Mouse (Mus musculus) NIH3T3 (cell line): ENCODE measurements around the gene Rhd.
"Not testable (repeated sequence)": the region's sequence is repeated elsewhere in the genome, so short reads cannot be mapped to it uniquely, and the experiment has no call there.

Source experiments
- DNase-seq: peaks from one replicate; pipeline ENCODE4 v3.0.0-alpha.2; 2012; ENCODE audit warnings: low read depth

Rhd gene

DNA sequence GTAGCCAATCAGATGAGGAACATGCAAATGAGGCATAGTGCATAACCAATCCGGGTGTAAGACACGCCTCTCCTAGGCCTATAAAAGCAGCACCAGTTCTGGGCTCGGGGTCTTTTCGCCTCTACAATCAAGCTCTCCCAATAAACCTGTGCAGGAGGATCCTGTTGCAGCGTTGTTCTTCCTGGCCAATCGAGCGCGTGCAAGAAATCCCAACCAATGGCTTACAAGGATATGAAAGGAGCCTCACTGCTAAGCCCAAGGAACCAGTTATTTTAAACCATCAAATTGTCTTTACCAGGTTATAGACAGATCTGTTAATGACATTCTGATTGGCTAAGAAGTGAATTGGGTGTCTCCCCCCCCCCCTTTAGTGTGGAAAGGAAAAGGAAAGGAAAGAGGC is 47.1 kb downstream of the Rhd start:
- not testable (repeated sequence) for DNase-seq

DNA sequence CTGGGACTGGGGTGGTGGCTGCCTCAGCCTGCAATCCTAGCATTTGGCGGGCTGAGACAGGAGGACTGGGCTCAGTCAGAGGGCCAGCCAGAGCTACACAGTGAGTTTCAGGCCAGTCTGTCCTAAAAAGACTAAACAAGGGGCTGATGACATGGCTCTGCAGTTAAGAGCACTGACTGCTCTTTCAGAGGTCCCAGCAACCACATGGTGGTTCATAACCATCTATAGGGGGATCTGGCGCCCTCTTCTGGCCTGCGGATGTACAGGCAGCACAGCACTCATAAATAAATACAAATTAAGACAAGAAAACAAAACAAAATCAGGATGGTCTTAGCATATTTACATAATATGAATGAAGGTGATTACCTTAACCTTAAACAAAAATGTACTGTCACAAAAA is 49.1 kb downstream of the Rhd start:
- peak; percentile 84 for DNase-seq

DNA sequence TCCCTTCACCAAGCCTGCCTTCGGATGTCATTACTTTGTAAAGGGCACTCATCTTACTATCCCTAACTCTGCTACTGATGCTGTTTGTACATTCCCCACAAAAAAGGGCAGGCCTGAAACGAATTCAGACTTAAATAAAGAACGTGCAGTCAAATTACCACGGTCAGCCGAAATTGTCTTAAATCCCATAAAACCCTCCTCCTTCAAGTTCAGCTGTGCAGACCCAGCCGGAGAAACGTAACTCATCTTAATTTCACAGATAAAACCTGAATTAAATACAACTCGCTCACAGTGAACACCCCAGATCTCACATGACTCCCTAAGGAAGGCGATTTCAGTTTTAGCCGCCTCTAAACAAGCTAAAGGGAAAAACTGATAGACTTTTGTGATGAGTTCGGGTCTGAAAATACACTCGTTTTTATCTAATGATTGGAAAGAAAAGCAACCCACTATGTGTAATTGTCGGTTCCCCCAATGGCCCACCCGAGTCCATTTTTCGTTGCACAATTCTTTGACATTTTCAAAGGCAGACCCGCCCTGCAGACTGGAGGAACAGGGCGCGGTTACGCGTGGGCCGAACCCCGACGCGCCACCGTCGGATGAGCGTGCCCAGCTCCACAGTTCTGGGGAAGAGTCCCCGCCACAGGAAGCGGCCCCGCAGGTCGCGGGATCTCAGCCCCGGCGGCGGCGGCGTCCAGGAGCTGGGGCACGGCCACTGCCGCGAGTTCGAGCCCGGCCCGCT is 50.0 kb downstream of the Rhd start:
- no peak for DNase-seq

DNA sequence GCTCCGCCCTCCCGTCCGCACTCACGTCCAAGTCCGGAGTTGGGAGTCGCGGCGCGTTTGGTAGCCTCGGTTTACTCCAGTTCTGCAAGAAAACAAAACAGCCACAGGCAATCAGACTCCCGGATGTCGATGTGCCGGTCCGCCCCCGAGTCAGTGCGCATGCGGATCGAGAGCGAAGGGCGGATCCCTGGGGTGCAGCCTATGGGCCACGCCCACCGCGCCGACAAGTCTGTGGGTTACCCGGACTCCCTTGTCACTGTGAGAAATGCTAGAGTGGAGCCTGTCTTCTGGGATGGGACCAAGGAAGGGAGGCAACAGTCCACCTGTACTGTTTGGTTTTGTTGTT is 50.5 kb downstream of the Rhd start, which contains the start of gene Tmem50a:
Tmem50a (minus strand) TSS at position 161 of the 346 bp plus-strand sequence.
- peak; percentile 95 for DNase-seq

DNA sequence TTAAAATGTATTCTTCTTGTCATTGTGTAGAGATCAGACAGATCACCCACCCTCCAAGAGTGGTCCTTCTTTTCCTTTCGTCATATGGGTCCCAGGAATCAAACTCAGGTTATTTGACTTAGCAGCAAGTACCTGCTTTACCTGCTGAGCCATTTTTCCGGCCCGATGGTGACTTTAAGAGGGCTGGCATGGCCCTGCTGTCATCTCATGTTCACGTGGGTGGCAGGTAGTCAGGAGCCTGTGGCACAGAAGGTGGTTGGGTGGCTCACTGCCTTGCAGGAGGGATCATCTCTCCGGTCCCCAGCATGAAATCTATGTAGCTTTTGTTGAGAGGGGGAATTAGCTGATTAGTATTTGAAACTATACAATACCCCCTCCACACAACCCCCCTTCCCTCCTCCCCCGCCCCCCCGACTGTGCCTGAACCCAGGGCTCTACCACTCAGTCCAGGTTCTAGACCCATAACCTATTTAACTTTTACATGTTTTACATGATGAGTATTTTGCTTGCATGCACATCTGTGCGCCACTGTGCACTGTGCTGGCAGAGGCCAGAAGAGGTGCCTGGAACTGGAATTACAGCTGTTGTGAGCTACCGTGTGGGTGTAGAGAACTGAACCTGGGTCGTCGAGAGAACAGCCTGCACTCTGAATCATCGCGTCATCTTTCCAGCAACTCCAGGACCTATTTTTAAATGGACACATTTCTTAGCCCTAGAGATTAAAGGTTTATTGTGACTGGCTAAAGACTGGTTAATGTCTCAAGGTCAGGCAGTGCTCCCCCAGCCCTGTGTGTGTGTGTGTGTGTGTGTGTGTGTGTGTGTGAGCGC is 51.1 kb downstream of the Rhd start:
- DNase-seq: peak; percentile 7

DNA sequence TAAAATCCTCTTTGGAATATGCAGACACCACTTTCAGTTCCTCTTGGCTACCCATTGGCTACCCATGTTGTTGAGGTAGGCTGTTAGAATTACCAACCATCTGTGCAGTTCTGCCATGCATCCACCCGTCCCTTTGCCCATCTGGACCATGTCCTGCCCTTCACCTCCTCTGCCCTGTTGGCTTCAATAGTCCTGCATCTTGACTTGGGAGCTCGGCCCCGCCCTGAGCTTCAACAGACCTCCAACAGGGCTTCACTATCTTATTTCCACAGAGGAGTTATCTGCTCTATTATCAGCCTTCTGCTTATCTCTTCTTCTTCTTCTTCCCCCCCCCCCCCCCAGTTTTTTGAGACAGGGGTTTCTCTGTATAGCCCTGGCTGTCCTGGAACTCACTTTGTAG is 52.9 kb downstream of the Rhd start:
- no peak for DNase-seq

DNA sequence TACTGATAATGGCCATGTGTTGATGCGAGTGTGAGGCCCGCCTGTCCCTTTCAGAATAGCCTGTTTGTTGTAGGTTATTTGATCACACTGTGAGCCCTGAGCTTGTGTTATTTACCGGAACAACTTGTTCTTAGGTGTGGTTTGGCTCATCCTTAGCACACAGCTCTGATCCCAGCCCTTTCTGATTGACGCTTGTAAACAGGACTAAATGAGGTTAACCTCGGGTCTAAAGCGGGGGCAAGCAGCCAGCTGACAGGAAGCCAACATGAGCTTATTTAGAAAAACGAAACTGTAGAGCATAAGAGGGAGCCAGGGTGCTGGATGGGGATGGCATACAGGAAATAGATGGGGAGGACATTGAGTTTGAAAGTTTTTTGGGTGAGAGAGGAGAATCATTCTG is 54.0 kb downstream of the Rhd start:
- peak; percentile 83 for DNase-seq

DNA sequence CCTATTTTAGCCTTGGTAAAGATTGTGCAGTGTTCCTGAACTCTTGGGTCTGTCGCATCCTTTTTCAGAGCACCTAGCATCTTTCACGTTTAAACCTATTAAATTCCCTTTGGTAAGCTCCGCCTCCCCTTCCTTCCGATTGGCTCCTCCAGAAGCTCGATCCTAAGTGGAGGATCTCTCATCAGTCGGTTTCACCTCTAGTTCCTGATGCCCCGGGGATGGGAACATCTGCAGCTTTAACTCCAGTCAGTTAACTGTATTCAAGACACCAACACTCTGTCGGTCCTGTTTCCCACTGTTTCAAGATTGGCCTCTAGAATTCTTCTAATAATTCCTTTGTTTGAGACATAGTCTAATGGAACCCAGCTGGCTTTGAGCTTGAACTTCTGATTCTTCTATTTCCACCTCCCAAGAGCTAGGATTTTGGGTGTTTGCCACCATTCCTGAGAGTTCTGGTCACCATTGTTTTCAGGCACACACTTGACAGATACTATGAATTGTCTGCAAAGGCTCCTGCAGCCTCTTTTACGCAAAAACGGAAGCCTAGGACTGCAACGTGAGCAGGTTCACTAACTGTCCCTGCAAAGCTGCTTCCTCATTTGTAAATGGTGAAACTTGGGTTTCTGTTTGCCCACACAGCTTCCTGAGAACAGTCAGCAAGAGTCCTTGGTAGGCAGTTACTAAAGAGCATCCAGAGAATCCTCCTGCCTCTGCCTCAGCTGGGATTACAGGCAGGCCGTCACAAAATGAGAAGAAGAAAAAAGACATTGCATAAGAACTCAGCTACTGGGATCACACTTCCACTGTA is 55.6 kb downstream of the Rhd start:
- peak; percentile 50 for DNase-seq

DNA sequence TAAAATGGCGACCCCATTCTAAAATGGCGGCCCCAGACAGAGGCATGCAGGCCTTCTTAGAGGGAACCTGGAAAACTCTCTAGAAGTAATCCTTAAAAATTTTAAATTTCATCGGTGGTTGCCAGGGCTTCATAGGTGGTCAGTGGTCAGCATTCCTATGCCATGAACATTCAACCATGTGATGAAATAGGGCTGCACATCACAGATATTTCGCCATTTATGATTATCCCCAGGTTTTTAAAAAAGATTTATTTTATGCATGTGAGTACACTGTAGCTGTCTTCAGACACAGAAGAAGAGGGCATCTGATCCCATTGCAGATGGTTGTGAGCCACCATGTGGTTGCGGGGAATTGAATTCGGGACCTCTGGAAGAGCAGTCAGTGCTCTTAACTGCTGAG is 56.3 kb downstream of the Rhd start:
- peak; percentile 77 for DNase-seq

DNA sequence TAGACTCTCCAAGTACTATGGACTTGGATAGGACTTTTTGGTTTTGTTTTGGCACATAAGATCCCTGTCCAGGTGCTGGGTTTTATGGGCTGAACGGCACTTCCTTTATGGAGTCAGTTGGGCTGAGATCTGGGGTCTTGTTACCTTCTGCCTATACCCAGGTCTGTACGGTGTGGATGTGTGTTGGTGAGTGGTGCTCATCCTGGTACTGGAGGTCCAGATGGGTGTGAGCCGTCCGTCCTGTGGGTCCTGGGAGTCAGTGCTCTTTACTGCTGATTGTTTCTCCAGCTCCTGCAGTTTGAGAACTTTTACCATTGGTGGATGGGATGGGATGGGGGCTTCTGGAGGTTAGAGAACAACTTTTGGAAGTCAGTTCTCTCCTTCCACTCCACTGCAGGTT is 57.4 kb downstream of the Rhd start:
- DNase-seq: no peak

DNA sequence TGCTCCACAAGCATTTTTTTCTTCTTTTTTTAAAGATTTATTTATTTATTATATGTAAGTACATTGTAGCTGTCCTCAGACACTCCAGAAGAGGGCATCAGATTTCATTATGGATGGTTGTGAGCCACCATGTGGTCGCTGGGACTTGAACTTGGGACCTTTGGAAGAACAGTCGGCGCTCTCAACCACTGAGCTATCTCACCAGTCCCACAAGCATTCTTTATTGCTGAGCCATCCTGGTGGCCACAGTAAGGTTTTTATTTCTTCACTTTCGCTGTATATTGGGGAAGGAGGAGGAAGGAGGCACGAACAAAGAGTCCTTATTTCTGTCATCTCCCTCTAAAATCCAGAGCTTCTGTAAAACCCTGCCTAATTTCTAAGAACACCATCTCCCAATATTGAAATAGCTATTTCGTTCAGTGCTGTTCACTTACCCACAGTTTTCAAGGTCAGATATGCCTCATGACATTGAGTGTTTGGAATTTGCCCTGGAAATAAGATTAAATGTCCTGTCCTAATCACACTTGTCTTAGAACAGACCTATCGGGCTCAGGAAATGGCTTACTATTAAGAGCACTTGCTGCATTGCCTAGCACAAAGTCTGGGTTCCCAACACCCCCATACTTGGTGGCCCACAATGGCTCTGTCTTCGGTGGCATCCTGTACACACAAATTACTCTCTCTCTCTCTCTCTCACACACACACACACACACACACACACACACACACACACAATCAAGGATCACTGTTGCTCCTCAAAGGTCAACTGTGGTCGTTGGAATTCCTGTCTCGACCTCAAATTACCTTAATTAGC is 58.0 kb downstream of the Rhd start:
- no peak for DNase-seq

DNA sequence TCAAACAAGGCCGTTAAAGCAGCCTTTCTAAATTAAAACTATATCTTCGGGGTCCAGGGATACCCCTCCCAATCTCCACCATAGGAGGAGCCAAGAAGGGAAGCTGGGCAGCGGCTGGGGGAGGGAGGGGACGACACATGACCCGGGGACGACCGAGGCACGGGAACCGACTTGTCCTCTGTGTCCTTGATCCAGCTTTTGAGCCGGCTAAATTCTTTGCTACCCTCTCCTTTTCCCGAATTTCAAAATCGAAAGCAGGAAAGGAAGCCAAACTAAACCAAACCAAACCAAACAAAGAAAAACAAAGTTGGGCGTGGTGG is 58.5 kb downstream of the Rhd start:
- no peak for DNase-seq

DNA sequence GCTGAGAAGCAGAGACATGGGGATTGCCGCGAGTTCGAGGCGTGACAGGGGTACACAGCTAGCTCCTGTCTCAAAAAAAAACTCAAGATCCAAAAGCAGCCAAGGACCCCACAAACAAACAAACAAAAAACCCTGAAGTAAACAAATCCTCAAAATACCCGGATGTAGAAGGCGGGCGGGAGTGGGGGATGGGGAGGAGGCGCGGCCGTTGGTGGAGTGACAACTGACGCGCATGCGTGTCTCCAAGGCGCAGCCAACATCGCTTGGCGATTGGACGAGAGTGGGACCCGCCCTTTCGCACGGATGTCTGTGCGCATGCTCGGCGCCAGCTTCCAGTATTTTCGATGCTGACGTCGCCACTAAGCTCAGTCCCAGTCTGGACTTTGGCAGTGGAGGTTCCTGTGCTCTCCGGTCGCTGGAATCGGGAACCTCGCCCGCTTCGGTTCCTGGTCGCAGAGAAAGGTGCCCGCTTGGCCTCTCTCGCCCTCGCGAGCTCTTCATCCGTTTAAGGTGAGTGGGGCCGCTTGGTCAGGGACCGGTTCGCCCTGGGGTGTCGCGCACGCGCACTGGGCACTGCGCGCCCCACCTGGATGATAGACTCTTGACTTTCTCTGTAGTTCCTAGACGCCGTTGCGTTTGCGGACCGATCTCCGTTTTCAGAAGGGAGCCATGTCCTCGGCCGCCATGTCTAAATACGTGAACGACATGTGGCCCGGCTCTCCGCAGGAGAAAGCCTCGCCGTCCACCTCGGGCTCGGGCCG is 59.1 kb downstream of the Rhd start, which contains the start of gene Rsrp1:
Rsrp1 (plus strand) TSS at position 335 of the 761 bp plus-strand sequence.
- DNase-seq: peak; percentile 99

DNA sequence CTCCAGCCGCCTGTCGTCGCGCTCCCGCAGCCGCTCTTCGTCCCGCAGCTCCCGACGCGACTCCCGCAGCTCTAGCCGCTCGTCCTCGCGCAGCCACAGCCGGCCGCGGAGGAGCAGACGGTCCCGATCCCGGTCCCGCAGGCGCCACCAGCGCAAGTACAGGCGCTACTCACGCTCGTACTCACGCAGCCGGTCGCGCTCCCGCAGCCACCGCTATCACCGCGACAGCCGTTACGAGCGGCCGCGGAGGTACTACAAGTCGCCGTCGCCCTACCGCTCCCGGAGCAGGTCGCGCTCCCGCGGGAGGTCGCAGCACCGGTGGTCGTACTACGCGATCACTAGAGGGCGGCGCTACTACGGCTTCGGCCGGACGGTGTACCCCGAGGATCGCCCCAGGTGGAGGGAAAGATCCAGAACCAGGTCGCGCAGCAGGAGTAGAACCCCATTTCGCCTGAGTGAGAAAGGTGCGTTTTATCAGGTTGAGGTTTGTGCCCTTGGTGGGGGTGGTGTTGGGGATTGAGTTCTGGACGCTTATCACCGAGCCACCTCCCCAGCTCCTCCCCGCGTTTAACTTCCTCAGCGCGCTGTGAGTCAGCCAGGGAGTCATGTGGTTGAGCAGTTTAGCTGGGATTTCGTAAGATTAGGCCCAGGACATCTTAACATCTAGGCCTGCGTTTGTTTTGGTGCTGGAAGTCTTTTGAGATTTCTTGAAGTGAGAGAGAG is 59.8 kb downstream of the Rhd start:
- peak; percentile 89 for DNase-seq

DNA sequence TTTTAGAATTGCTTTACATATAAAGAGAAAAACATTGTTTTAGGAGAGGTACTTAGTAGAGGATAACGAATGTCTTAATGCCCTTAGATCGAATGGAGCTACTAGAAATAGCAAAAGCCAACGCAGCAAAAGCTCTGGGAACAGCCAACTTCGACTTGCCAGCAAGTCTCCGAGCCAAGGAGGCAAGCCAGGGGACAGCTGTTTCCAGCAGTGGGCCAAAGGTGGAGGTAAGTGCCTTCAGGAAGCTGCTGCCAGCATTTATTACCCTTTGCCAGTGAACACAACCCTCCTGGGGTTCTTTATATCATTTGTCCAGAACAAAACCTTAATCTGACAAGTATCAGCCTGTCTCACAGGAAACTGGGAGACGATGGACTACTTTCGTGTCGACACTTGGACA is 60.9 kb downstream of the Rhd start:
- no peak for DNase-seq

DNA sequence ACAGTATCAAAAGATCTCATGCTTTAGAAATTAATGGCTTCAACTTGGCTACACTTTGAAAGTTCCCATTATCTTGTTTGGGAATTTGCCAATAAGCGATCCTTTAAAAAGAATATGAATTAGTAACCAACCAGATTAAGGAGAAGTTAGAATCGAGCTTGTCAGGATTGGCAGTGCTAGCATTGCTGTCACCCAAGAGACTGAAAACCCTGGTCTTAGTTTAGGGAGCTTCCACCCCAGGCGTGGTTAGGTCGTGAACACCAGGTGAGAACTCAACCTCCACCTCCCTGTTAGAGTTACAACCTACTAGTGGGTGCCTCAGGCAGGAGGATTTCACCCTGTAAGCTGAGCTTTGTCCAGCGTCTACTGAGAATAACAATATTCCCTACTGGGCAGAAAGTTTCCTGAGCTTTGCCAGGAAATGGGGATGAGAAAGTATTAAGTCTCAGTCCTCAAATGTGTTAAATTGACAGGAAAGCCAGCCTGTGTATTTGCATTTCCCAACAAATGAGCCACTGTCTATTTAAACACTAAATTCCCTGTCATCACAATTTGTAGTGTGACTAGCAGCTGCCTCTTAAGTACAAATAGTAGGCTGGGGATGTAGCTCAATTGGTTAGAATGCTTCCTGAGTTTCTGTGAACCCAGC is 63.6 kb downstream of the Rhd start:
- DNase-seq: no peak

DNA sequence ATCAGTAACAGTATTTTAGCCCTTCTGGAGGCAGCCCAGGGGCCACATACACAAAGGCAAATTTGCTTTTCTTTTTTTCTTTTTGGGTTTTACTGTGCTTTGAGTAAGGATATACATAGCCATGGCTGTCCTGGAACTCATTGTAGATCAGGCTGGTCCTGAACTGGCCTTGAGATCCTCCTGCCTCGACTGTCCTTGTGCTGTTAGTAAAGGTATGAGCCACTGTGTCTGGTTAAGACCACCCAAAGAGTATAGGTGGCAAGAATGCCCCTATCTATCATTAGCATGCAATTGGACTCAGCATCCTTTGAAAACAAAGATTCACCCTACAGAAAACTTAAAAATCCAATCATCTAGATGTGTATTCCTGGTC is 64.1 kb downstream of the Rhd start:
- no peak for DNase-seq

DNA sequence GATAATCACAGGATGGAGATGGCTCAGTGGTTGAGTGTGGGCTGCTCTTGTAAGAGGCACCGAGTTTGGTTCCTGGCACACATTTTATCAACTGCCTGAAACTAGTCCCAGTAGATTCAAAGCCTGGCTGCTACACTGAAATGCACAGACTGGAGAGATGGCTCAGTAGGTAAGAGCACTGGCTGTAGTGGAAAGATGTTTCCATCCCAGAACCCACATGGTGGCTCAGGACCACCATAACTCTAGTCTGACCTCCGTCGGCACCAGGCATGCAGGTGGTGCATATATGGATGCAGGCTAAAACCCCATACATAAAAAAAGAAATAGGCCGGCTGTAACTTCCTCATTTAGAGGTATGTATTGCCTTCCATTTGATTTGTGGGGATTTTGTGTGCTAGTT is 65.2 kb downstream of the Rhd start:
- DNase-seq: no peak

DNA sequence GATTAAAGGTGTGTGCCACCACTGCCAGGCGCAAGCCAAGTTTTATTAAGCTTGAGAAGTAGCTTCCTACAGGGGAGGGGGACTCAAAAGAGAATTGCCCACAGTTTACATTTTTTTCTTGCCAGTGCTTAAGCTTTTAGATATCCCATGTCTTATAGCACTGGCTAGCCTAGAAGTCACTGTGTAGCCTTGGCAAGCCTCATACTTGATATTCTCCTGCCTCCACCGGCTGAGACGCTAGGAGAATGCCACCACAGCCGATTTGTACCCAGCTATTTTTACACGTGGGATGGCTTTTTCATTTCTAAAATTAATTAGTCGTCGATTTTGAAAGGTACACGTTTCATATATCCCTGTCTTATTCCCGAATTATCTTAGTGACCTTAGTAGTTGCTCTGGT is 65.9 kb downstream of the Rhd start:
- DNase-seq: no peak
